Mouse (Mus musculus) myocyte (in vitro differentiated cells): ENCODE results near the gene Tor4a.

Experiments
- E2F4 ChIP-seq: IDR thresholded peaks from one replicate; pipeline ENCODE4 v1.6.1; 2011; ENCODE audit warnings: mild to moderate bottlenecking, control low read depth, moderate library complexity; ENCODE audit not compliant: insufficient read depth
- MAX ChIP-seq: IDR thresholded peaks from one replicate; pipeline ENCODE4 v1.6.1; 2011; ENCODE audit warnings: low read depth, mild to moderate bottlenecking, control low read depth
- POLR2A ChIP-seq: IDR thresholded peaks from one replicate; pipeline ENCODE4 v1.6.1; 2011; ENCODE audit warnings: low read depth, mild to moderate bottlenecking, control low read depth, moderate library complexity; ENCODE audit not compliant: insufficient read length

- TF ChIP-seq POLR2A (no peak), E2F4 (no peak), MAX (no peak)
Observed at GRCm38 (mm10) chr2:25177076-25177475, 19.6 kb downstream of the Tor4a start.
